Mouse (Mus musculus) megakaryocyte-erythroid progenitor cell, adult 5-6 weeks (primary cell): ENCODE measurements around the gene Epx. TPM values are rescaled to one million over a fixed set of nuclear protein-coding genes. Genes with fewer than 3 reads are reported as not detected.
"Not testable (repeated sequence)": the region's sequence is repeated elsewhere in the genome, so short reads cannot be mapped to it uniquely, and the experiment has no call there.

ENCODE experiments used
- ATAC-seq: replicated peaks from 2 replicates; pipeline ENCODE4 v1.8.0; 2016; ENCODE audit warnings: mild to moderate bottlenecking, inconsistent platforms; ENCODE audit not compliant: severe bottlenecking, poor library complexity, low FRiP score, low TSS enrichment
- total RNA-seq, 2 experiments: library from RNA; stranded (forward) in 1 of 2; stranded (reverse) in 1 of 2; fragments of 200-1000, 215-1000 nt in 1 of 2; fragments of >200 nt in 1 of 2; fragmentation: Nextera tagmentation in 1 of 2; gene quantifications; 2 replicates each; pipeline ENCODE4 v1.2.3; 2014 to 2017

The Epx gene
- total RNA-seq (2014; fragmentation: Nextera tagmentation) (not detected in 2 replicates), total RNA-seq (2017) (3.9 TPM in 1 of 2 replicates, not detected in the other)

- no peak for ATAC-seq
Observed at GRCm38 (mm10) chr11:87875436-87875835, at the start of gene Epx. Epx (minus strand) TSS chr11:87875536.

- ATAC-seq: no peak
Observed at GRCm38 (mm10) chr11:87920966-87921365, 45.6 kb upstream of the Epx start, which contains the start of gene Olfr464. Olfr464 (minus strand) TSS chr11:87920967.

- ATAC-seq: no peak
Observed at GRCm38 (mm10) chr11:87920301-87920700, 45.0 kb upstream of the Epx start.

- no peak for ATAC-seq
Observed at GRCm38 (mm10) chr11:87916005-87916404, 40.7 kb upstream of the Epx start.

- no peak for ATAC-seq
Observed at GRCm38 (mm10) chr11:87904331-87904730, 29.0 kb upstream of the Epx start.

GRCm38 (mm10) chr11:87897287-87897686 is 22.0 kb upstream of the Epx start, which contains the start of gene Olfr463:
Olfr463 (minus strand) TSS chr11:87897387.
- ATAC-seq: no peak

GRCm38 (mm10) chr11:87892168-87892567 is 16.8 kb upstream of the Epx start, which contains the start of gene Olfr462:
Olfr462 (minus strand) TSS chr11:87892268.
- no peak for ATAC-seq

GRCm38 (mm10) chr11:87884856-87885255 is 9.5 kb upstream of the Epx start:
- ATAC-seq: no peak

- ATAC-seq: no peak
Observed at GRCm38 (mm10) chr11:87883493-87883892, 8.2 kb upstream of the Epx start.

GRCm38 (mm10) chr11:87881714-87882113 is 6.4 kb upstream of the Epx start:
- no peak for ATAC-seq

- no peak for ATAC-seq
Observed at GRCm38 (mm10) chr11:87879826-87880225, 4.5 kb upstream of the Epx start.

- no peak for ATAC-seq
Observed at GRCm38 (mm10) chr11:87871766-87872165, 3.6 kb downstream of the Epx start.

GRCm38 (mm10) chr11:87870096-87870495 is 5.2 kb downstream of the Epx start:
- ATAC-seq: no peak

GRCm38 (mm10) chr11:87866891-87867290 is 8.4 kb downstream of the Epx start:
- not testable (repeated sequence) for ATAC-seq

GRCm38 (mm10) chr11:87862805-87863204 is 12.5 kb downstream of the Epx start:
- ATAC-seq: no peak

- ATAC-seq: no peak
Observed at GRCm38 (mm10) chr11:87860426-87860825, 14.9 kb downstream of the Epx start.

- no peak for ATAC-seq
Observed at GRCm38 (mm10) chr11:87859273-87859672, 16.1 kb downstream of the Epx start.

- ATAC-seq: no peak
Observed at GRCm38 (mm10) chr11:87854550-87854949, 20.8 kb downstream of the Epx start.

- ATAC-seq: no peak
Observed at GRCm38 (mm10) chr11:87853597-87853954, 21.8 kb downstream of the Epx start.

- peak; percentile 98 for ATAC-seq
Observed at GRCm38 (mm10) chr11:87852690-87853596, 22.4 kb downstream of the Epx start, which contains the start of gene Mks1. Mks1 (plus strand) TSS chr11:87853215.

- ATAC-seq: no peak
Observed at GRCm38 (mm10) chr11:87847884-87848283, 27.5 kb downstream of the Epx start.
